Mouse (Mus musculus) left cerebral cortex, adult 9 months (tissue): ENCODE measurements around the gene Gm42674.

Experiments used
- DNase-seq, 2 experiments: peaks; one replicate each; pipeline ENCODE4 v3.0.0; 2022; ENCODE audit warnings: low spot score in 2 of 2

Gene Gm42674

DNA sequence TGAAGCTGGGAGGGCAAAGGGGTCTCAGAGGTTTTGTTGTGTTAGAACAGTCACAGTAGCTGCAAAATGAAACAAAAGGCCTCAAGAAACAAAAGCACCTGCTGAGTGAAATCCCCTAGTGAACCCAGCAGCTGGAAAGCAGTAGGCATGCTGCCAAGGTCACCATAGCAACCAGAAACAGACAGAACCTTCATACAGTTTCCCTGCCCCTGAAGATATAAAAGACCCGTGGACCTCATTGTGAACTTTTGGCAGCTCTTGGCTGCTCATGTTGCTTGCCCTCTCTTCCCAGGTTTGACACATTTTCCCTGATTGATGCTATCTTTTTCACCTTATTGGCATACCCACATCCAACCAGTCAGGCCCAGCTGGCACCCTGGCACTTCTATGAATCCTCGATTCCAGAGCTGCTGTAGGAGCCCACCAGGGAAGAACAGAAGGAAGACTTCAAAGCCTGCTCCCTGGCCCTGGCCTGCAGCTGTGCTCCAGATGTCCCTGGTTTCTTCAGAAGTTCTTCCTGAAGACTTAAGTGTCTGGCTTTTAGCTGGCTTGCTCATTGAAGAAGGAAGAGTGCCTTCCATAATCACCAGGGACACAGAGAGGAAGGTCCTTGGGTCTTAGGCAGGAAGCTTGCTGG lies 21.8 kb downstream of the Gm42674 start:
- peak in 1 of 2 experiments; percentile 44 for DNase-seq

DNA sequence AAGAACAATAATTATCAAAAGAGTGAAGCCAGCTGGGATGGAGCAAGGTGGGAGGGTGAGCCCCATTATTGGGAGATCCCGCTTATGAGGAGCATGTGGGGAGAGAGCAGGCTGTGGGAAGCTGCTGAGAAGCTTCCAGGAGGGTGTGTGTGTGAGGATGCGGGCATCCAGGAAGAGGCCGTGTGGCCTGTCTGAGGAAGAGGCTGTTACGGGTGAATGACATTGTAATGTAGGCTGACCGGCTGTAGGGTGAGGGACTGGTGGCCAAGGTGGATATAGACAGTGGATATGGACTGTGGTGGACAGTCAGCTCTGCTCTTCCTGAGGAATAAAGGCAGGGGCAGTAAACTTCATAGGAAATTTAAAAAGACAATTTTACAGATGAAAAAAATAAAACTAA lies 23.8 kb downstream of the Gm42674 start:
- DNase-seq = no peak

DNA sequence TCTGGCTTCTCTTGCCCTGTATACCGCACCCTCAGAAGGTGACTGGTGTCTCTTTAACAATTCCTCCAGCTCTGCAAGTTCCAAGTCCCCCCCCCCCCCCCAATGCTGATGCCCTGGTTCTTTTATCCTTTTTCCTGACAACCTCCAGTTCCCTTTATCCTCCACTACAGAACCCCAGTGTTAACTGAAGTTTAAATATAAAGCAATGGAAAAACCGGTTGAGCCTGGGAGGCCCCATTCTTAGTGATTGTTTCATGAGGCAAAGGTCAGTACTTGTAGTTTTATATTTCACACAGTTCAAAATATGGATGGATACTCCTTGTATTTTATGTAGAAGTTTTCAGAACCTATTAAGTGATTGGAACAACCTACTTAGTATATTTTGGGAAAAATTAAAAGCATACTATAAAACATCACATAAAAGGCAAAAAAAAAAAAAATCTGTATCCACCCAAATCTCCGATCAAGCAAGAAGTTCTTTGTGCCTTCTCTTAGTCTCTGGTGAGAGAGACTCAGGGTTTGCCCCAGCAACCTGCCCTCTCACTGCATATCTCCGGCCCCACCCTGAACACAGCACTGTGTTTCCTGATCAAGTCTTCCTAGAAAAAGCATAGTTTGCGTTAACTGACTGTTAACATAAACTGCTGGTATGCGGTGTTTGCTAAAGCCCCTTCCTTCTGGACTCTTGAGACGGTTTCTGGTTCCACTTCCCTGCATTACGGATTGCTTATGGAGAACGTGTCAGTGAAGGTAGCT lies 24.7 kb downstream of the Gm42674 start:
- DNase-seq = no peak

DNA sequence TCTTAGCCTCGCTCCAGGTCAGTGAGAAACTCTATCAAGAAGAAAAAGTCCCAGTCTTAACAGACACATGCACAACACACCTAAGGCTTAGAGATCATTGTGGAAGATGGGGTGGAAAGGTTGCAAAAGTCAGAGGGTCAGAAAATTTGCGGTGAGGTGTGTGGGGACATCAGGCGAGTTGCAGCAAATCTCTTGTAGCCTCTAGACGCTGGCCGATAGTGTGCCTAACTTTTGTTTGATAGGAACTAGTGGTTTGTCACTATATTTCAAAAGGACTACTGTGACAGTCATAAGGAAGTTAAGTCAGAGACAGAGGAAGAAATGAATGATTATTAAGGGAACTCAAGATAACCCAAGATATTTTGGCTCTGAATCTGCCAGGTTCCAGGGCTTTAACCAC lies 25.7 kb downstream of the Gm42674 start:
- no peak for DNase-seq

DNA sequence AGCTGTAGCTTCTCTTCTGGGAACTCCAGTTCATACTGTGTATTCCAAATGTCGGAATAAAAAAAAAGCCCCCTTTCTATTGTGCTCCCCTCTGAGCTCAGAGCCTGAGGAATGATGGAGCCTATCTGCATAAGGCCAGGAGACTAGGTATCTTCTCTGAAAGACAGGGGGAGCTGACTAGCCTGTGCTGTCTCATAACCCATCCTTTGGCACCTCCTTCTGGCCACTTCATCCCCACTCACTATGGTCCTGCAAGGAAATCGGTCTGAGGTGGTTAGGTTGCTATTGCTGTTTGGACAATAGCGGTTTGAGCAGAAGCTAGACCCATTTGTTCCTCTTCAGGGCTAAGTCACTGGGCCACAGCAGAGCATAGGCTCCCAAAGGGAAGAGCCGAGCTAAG lies 26.1 kb downstream of the Gm42674 start:
- no peak for DNase-seq

DNA sequence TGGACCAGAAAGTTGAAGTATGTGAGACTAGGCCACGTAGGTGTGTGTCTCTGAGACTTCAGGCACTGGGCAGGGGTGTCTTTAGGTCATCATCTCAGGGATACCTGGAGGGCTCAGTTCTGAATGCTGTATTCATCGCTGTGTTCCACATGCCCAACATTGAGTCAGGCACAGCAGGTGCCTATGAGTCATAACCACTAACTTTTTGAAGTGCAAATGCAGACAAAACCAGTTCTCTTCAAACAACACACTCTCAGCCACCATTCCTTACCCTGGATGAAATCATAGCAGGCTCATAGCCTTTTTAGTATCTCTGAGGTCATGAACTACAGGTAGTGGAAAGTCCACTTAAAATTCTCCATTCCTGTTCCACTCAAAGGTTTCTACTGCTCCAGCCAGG lies 27.6 kb downstream of the Gm42674 start:
- no peak for DNase-seq

DNA sequence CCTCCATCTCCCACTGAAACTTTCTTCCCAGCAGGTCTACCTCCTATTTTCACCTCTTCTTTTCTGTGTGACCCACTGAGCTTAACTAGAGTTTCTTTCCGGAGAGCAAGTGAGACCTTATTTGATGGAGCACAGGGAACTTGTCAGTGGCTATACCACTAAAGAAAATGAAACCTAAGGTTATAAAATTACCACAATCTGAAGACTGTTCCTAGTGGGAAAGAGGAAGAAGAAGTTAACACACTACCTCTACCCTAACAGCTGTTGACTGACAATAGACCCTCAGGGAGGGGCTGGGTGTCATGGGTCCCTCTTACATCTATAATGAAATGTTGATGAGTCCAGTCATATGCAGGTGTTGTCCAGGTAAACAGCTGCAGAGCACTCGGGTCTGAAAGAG lies 30.3 kb downstream of the Gm42674 start:
- DNase-seq = no peak

DNA sequence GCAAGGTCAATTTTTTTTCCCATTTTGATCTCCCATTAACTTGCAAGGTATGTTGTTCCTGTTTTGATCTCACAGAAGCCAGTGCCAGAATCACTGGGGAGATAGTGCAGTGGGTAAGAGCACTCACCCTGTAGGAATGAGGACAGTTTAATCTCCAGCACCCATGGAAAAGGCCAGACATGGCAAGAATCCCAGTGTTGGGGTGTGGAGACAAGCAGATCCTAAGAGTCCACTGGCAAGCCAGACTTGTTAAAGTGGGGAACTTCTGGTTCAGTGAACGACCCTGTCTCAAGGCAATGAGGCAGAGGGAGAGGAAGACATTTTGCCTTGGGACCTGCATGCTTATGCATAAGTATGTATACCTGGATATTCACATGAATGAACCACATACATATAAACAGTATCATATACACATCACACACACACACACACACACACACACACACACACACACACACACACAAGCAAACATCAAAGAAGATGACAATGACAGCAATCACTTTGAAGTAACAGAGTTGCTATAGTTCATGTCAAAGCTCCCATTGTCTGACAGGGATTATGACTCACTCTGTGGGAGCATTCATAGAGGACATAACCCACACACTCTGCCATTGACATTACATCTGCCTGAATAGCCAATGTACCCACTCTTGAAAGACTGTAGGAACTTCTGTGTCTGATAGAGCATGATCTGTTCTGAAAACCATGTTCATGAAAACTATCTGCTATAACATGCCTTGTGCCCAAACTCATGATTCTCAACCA lies 37.0 kb downstream of the Gm42674 start:
- DNase-seq = no peak

DNA sequence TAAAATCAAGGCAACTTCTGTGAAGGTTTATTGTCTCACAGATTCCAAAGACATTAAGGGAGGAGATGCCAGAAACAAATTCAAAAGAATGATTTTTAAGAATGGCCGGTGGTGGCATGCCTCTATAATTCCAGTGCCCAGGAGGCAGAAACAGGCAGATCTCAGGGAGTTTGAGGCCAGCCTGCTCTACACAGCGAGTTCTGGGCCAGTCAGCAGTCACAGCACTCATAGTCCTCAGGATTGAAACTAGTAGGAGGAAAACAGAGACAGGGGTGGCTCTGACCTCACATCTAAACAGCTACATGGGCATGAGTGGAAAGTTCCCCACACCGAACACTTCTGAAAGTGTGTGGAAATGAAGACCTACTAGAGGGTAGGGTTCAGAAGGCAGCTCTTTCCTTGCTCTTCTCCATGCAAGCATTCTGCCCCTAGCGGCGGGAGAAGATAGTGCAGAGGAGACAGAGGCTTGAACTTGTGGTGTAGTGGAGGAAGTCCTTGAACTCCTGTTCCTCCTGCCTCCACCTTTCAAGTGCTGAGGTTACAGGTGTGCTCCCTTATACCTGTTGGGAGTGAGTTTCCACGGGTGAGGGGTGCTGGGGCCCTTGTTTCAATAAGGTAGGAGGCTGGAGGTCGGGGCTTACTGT lies 37.9 kb downstream of the Gm42674 start:
- no peak for DNase-seq

DNA sequence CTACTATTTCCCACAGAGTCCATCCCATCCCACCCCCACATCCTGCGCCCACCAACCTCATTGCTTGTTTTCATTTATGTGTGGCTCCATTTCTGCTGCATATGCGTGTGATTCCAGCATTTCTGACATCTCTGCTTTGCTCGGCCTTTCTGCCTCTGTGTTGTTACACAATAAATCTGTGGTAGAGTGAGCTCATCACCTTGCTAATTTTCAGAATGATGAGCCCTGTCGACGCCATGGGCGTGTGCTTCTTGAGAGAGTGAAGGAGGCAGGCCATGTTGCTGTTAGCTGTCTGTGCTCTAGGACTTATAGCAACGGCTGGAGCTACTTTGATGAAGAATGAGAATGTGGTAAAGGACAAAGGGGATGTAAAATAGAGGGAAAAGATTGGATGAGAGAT lies 39.3 kb downstream of the Gm42674 start:
- DNase-seq = no peak

DNA sequence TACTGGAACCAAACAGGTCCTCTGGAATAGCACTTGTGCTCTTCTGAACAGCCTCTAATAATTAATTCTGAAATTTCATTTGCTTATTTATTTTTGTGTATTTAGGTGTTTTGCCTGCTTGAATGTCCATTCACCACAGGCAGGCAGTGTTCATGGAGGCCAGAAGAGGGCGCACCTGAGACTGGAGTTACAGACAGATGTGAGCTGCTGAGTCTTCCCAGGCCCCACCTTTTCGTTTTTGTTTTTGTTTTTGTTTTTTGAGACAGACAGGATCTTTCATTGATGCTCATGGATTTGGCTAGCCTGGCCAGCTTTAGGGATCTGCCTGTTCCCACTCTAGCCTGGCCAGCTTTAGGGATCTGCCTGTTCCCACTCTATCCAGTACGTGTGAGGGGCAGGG lies 42.5 kb downstream of the Gm42674 start:
- DNase-seq = peak in 1 of 2 experiments; percentile 27

DNA sequence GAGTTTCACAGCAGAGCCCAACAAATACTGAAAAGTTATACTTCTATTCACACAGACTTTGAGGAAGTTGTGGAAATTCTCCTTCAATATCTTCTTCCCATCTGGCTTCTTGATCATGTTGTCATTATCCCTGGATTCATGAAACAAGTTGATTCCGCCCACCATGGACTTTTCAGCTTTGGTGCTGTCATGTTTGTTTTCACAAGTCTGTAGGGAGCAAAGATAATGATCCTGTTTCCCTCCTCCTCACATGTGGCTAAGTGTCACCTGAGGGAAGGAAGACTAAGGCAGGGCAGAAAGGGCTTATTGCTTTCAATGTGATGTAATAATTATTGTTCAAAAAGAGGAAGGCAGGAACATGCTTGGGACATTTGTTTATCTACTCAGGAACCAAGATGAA lies 45.6 kb downstream of the Gm42674 start:
- DNase-seq = no peak

DNA sequence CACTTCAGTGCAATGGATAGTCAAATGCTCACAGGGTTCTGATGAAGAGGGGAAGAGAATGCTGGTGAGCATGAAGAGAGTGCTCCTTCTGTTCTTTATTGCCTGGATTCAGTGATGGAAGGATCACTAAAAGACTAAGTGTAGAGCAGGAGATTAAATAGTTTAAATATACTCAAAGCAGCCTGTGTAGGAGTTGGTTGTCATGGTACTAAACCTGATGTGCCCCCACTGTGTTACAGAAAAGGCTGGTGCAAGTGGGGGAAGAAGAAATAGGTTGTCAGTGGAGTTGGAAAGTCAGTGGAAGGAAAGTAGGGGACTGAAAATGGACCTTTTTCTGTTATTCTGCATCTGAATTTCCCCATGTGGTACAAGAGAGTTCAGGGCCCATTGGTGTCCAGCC lies 47.3 kb downstream of the Gm42674 start:
- peak; percentile 17 to 50 for DNase-seq

DNA sequence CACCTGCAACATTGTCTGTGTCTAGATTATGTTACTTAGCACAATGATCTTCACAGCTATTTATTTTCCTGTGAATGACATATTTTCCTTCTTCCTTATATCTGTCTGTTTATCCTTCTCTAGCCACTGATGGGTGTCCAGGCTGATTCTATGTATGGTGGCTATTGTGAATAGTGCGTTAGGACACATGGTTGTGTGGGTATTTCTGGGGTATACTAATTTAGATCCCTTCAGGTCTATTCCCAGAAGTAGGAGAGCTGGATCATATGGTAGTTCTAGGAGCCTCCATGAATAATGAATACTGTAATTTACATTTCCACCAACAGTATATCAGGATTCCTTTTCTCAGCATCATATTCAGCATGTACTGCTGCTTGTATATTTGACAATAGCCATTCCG lies 48.1 kb downstream of the Gm42674 start:
- DNase-seq = no peak

DNA sequence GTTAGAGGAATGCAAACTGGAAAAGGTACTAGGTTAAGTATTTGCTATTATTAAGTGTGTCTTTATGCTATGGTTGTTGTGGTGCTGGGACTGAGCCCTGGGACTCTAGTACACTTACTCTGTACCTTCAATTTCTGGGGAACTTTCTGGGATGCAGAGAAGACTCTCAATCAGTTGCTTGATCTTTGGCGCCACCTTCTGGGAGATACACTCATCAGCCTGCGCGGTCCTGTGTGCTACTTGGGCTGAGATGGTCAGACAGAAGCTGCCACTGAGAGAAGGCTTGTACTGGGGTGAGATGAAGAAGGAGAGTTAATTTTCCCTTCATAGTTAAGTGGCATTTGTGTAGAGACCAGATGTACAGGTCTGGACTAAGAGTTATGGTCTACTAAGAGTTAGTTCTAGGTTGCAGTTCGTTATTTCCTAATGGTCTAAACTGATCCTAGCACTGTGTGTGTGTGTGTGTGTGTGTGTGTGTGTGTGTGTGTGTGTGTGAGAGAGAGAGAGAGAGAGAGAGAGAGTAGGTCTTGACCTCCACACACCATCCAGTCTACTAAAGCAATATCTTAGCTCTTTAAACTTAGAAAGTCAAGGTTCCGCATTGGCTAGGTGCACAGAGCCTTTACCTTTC lies 51.3 kb downstream of the Gm42674 start:
- DNase-seq = peak; percentile 42 to 90

DNA sequence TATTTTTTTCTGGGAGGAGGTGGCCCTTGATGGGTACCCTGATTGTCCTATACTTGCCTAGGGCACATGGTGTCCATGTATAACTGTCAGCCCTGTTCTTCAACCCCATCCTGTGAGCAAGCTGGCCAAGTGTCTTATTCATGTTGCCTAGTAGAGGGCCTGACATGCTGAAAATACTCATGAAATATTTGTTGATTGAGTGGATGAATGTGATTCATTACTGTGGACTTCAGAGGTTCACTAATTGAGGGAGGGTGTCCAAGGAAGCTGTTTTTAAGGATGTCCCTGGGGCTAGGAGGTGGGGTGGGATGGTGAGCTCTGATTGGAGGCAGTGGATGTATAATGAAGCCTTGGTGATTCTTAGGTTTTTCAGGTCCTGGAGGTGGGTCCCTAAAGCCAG lies 52.0 kb downstream of the Gm42674 start, which contains the start of gene S100a7a:
TSS of gene S100a7a (plus strand) at position 301 of the 400 bp plus-strand sequence.
- no peak for DNase-seq
